30 mouse cellular contexts compared by ENCODE assay signal in the genomic region with DNA sequence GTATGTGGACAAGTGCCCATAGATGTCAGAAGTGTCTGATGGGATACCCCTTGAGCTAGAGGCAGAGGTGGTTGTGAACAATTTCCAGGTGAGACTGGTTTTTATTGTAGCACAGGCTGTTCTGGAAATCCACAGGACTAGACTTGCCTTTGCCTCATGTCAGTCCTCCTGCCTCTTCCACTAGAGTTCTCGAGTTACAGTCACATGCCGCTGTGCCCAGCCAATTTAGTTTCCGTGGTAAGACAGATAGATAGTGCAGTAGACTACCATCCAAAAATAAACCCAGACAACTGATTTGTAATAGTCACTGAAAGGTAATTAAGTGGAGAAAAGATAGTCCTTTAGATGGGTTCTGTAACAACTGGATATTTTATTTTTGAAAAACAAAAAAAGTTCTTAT. TPM values are rescaled to one million over a fixed set of nuclear protein-coding genes. Genes with fewer than 3 reads are reported as not detected.
A peak's percentile ranks its signal among the peaks of the same experiment; 100 is the strongest.
DNase-seq lines count a peak whose midpoint lies in the region; ATAC-seq and TF ChIP-seq lines count a peak whose summit lies in the region.
"Had no signal": no experiment of that assay in that cellular context is flagged by ENCODE, and none has a peak within 500 bp of the region (broad histone marks: within the 10 kb centered on the region; RNA-seq: fewer than 3 reads in every experiment).

No protein-coding gene starts in this region.

- no peak for TF ChIP-seq RAD21 in MEL (IDR thresholded peaks at IDR 0.05; ENCODE audit: low read depth, low read length)

- DNase-seq in gastrocnemius, adult 2 months = peak; percentile 44
- DNase-seq in gastrocnemius, postnatal 4 days (ENCODE audit: low spot score in 2 of 2) = no peak
- no peak for DNase-seq in heart, postnatal 4 days
- peak; percentile 22 for DNase-seq in MEL (ENCODE audit: low read depth, low spot score)
- DNase-seq in Muller cell, postnatal 12 days (ENCODE audit: inconsistent ontology term) = no peak
- DNase-seq: adrenal gland, postnatal 25 days; B cell, adult 2 months; cerebellum, adult 2 months; cerebellum, postnatal 14 days; kidney, adult 11 months; kidney, postnatal 25 days; liver; lung, embryonic 14.5 days; lung, postnatal 14 days; right cerebral cortex, adult 18-20 months; spleen, adult 18-20 months; thymus, adult 18-20 months; thymus, postnatal 25 days had no signal

- peaks cover 84% of the 10 kb centered on the region for H3K36me3 ChIP-seq in heart, embryonic 13.5 days
- peaks cover 0 to 67% of the 10 kb centered on the region in 2 experiments; a peak in 3 of 4 replicates for H3K36me3 ChIP-seq in MEL (ENCODE audit: control insufficient read depth in 1 of 2, insufficient read depth in 2 of 2, low read length in 2 of 2)
- H3K36me3 ChIP-seq in myocyte (ENCODE audit: control insufficient read depth, insufficient read depth) = peaks cover 66% of the 10 kb centered on the region
- peaks cover 50% of the 10 kb centered on the region for H3K36me3 ChIP-seq in neural tube, embryonic 15.5 days

- no peak overlapping the region for H3K4me3 ChIP-seq in gastrocnemius, adult 2 months
- no peak overlapping the region for H3K4me3 ChIP-seq in heart, embryonic 13.5 days
- H3K4me3 ChIP-seq in MEL (ENCODE audit: control insufficient read depth in 1 of 2, insufficient read depth in 1 of 2, low read depth in 2 of 2, low read length in 2 of 2) (no peak overlapping the region), myocyte (no peak overlapping the region)
- H3K4me3 ChIP-seq in neural tube, embryonic 15.5 days (replicated peaks) = no peak overlapping the region
- H3K4me3 ChIP-seq: kidney, embryonic 15.5 days; midbrain, embryonic 10.5 days; midbrain, embryonic 15.5 days had no signal

- TF ChIP-seq CTCF in gastrocnemius, adult 2 months (IDR thresholded peaks at IDR 0.05) = no peak
- no peak for TF ChIP-seq CTCF in MEL (IDR thresholded peaks at IDR 0.05 in 2 of 3, conservative IDR thresholded peaks at IDR 0.05 in 1 of 3; ENCODE audit: control insufficient read depth in 1 of 3, insufficient read depth in 1 of 3, low read depth in 2 of 3, low read length in 3 of 3, poor library complexity in 1 of 3, severe bottlenecking in 1 of 3)

- no peak overlapping the region for H3ac ChIP-seq in myocyte (ENCODE audit: control insufficient read depth, insufficient read length)

- H3K4me1 ChIP-seq in heart, embryonic 13.5 days = peaks cover 8% of the 10 kb centered on the region; the same call in 1 of the 2 replicates
- no peaks in the 10 kb centered on the region for H3K4me1 ChIP-seq in MEL (ENCODE audit: control insufficient read depth in 1 of 2, insufficient read depth in 2 of 2, low read length in 2 of 2)
- no peaks in the 10 kb centered on the region for H3K4me1 ChIP-seq in neural tube, embryonic 15.5 days
- H3K4me1 ChIP-seq: kidney, embryonic 15.5 days; midbrain, embryonic 10.5 days; midbrain, embryonic 15.5 days had no signal

- ATAC-seq in heart, embryonic 13.5 days (ENCODE audit: extremely low read depth, insufficient number of reproducible peaks, low FRiP score, low TSS enrichment) = no peak
- ATAC-seq in neural tube, embryonic 15.5 days (ENCODE audit: low FRiP score) = no peak
- ATAC-seq: forebrain, embryonic 14.5 days; inflammation-experienced regulatory T-cells, adult 6 months; midbrain, embryonic 15.5 days had no signal

- no peaks in the 10 kb centered on the region for H3K27me3 ChIP-seq in heart, embryonic 13.5 days (replicated peaks)
- H3K27me3 ChIP-seq in MEL (ENCODE audit: control insufficient read depth in 1 of 2, insufficient read depth in 2 of 2, low read length in 2 of 2) (no peaks in the 10 kb centered on the region), myocyte (ENCODE audit: control insufficient read depth, insufficient read depth, insufficient read length) (no peaks in the 10 kb centered on the region)
- no peaks in the 10 kb centered on the region for H3K27me3 ChIP-seq in neural tube, embryonic 15.5 days (replicated peaks)
- H3K27me3 ChIP-seq: kidney, embryonic 15.5 days; midbrain, embryonic 15.5 days had no signal

- TF ChIP-seq EP300 in MEL (IDR thresholded peaks at IDR 0.05; ENCODE audit: low read depth in 1 of 2, low read length in 2 of 2) = no peak

- TF ChIP-seq POLR2A in MEL (IDR thresholded peaks at IDR 0.05; ENCODE audit: control insufficient read depth in 1 of 2, insufficient read depth in 1 of 2, low read depth in 1 of 2, low read length in 2 of 2, poor library complexity in 1 of 2) = no peak
- no peak for TF ChIP-seq POLR2A in myocyte (IDR thresholded peaks at IDR 0.05; ENCODE audit: insufficient read length, low read depth)

- 41% methylated on average over 3 of the region's 3 CpGs for WGBS in heart, embryonic 13.5 days
- 94% methylated on average over 3 of the region's 3 CpGs for WGBS in neural tube, embryonic 15.5 days

- no peak overlapping the region for H3K4me2 ChIP-seq in heart, embryonic 13.5 days
- H3K4me2 ChIP-seq in myocyte (ENCODE audit: low read depth) = no peak overlapping the region
- no peak overlapping the region for H3K4me2 ChIP-seq in neural tube, embryonic 15.5 days
- H3K4me2 ChIP-seq: hindbrain, embryonic 14.5 days; kidney, embryonic 15.5 days; lung, embryonic 14.5 days; midbrain, embryonic 15.5 days had no signal

- H3K79me2 ChIP-seq in MEL (ENCODE audit: control insufficient read depth, insufficient read depth, low read length, poor library complexity) (peaks cover 13% of the 10 kb centered on the region; the same call in 1 of the 2 replicates), myocyte (ENCODE audit: control insufficient read depth, insufficient read depth) (peaks cover 61% of the 10 kb centered on the region)

- no peaks in the 10 kb centered on the region for H3K9me3 ChIP-seq in heart, embryonic 13.5 days
- H3K9me3 ChIP-seq in MEL (replicated peaks; ENCODE audit: insufficient read depth, low read length) = no peaks in the 10 kb centered on the region
- H3K9me3 ChIP-seq in neural tube, embryonic 15.5 days (replicated peaks) = no peaks in the 10 kb centered on the region
- H3K9me3 ChIP-seq: G1E; kidney, embryonic 15.5 days; midbrain, embryonic 10.5 days; midbrain, embryonic 15.5 days had no signal

- peak overlapping the region; percentile 67 for H3K27ac ChIP-seq in gastrocnemius, adult 2 months
- H3K27ac ChIP-seq in heart, embryonic 13.5 days (replicated peaks) = 0 out of 2 replicates have a peak overlapping the region, but pooled peaks have one; percentile 16
- H3K27ac ChIP-seq in MEL (ENCODE audit: control insufficient read depth, low read depth, low read length) = no peak overlapping the region
- H3K27ac ChIP-seq in neural tube, embryonic 15.5 days (replicated peaks) = no peak overlapping the region
- H3K27ac ChIP-seq: hindbrain, embryonic 14.5 days; kidney, embryonic 15.5 days; liver, embryonic 14.5 days; midbrain, embryonic 10.5 days; midbrain, embryonic 15.5 days; stomach, postnatal 0 days had no signal

- intact Hi-C loops in gastrocnemius, adult 2 months (cut with DNase I) = no loop called here

- no peak overlapping the region for H3K9ac ChIP-seq in heart, embryonic 13.5 days
- H3K9ac ChIP-seq in MEL (ENCODE audit: control insufficient read depth, low read depth, low read length, poor library complexity, severe bottlenecking) = no peak overlapping the region
- no peak overlapping the region for H3K9ac ChIP-seq in neural tube, embryonic 15.5 days (replicated peaks)
- H3K9ac ChIP-seq: hindbrain, embryonic 14.5 days; kidney, embryonic 15.5 days; liver, embryonic 14.5 days; lung, embryonic 14.5 days; midbrain, embryonic 15.5 days had no signal

TF ChIP-seq in myocyte, 11 proteins besides CTCF, POLR2A, EP300 and RAD21 (continues in another document):
- no peak for TF ChIP-seq REST (IDR thresholded peaks at IDR 0.05; ENCODE audit: insufficient read depth, insufficient read length)

RNA-seq across cellular contexts. Expression of a gene that starts 15.7 kb away (rescaled TPM):
- 10 to 100 TPM; 32.7 to 36.8 TPM for total RNA-seq in gastrocnemius, adult 2 months (2021)
- 10 to 100 TPM; 59.4 to 63.6 TPM for total RNA-seq in gastrocnemius, postnatal 4 days (2021)
- polyA plus RNA-seq in heart, embryonic 13.5 days (2015; fragmentation: Nextera tagmentation; extraction: Ambion mirVana) = 21.9 and 24.4 TPM in 2 replicates
- 10 to 100 TPM; 53.9 to 54.3 TPM for total RNA-seq in heart, postnatal 4 days (2021)
- total RNA-seq in MEL (2012; rRNA removed) = 69.1 and 72.9 TPM in 2 replicates
- 10 to 100 TPM; 44.5 to 81.5 TPM for polyA plus RNA-seq in MEL (2012; ENCODE audit: insufficient read depth in 1 of 2, insufficient read length in 2 of 2, low read depth in 1 of 2, low replicate concordance in 2 of 2, missing spikeins in 1 of 2)
- 22.1 TPM for polyA plus RNA-seq in myocyte (2012; fragmentation: generic; extraction: Trizol)
- polyA plus RNA-seq in neural tube, embryonic 15.5 days (2015; fragmentation: Nextera tagmentation; extraction: Ambion mirVana) = 23.6 and 27.1 TPM in 2 replicates

RNA-seq across cellular contexts. Expression of a gene that starts 34.7 kb away (rescaled TPM):
- 10 to 100 TPM; 28.3 to 28.6 TPM for total RNA-seq in gastrocnemius, adult 2 months (2021)
- total RNA-seq in gastrocnemius, postnatal 4 days (2021) = 10 to 100 TPM; 27.3 to 28.0 TPM
- 33.7 and 38.0 TPM in 2 replicates for polyA plus RNA-seq in heart, embryonic 13.5 days (2015; fragmentation: Nextera tagmentation; extraction: Ambion mirVana)
- total RNA-seq in heart, postnatal 4 days (2021) = 10 to 100 TPM; 31.1 to 31.9 TPM
- total RNA-seq in MEL (2012; rRNA removed) = 44.6 and 45.1 TPM in 2 replicates
- 10 to 100 TPM in 1 of 2 experiments, not detected in 1; 76.0 TPM for polyA plus RNA-seq in MEL (2012; ENCODE audit: insufficient read depth in 1 of 2, insufficient read length in 2 of 2, low read depth in 1 of 2, low replicate concordance in 2 of 2, missing spikeins in 1 of 2)
- polyA plus RNA-seq in myocyte (2012; fragmentation: generic; extraction: Trizol) = 37.3 TPM
- 44.6 and 46.4 TPM in 2 replicates for polyA plus RNA-seq in neural tube, embryonic 15.5 days (2015; fragmentation: Nextera tagmentation; extraction: Ambion mirVana)

RNA-seq across cellular contexts. Expression of a gene that starts 48.3 kb away (rescaled TPM):
- total RNA-seq in gastrocnemius, adult 2 months (2021) = 10 to 100 TPM; 23.1 to 52.1 TPM
- 10 to 100 TPM; 16.0 to 20.2 TPM for total RNA-seq in gastrocnemius, postnatal 4 days (2021)
- 5.4 and 6.4 TPM in 2 replicates for polyA plus RNA-seq in heart, embryonic 13.5 days (2015; fragmentation: Nextera tagmentation; extraction: Ambion mirVana)
- total RNA-seq in heart, postnatal 4 days (2021) = 1 to 10 TPM; 1.2 to 1.7 TPM
- total RNA-seq in MEL (2012; rRNA removed) = 5.7 and 9.8 TPM in 2 replicates
- polyA plus RNA-seq in MEL (2012; ENCODE audit: insufficient read depth in 1 of 2, insufficient read length in 2 of 2, low read depth in 1 of 2, low replicate concordance in 2 of 2, missing spikeins in 1 of 2) = 1 to 10 TPM in 1 of 2 experiments, not detected in 1; 6.2 TPM
- polyA plus RNA-seq in myocyte (2012; fragmentation: generic; extraction: Trizol) = 6.5 TPM
- polyA plus RNA-seq in neural tube, embryonic 15.5 days (2015; fragmentation: Nextera tagmentation; extraction: Ambion mirVana) = 11.0 and 14.8 TPM in 2 replicates
- total RNA-seq: G1E had no signal

RNA-seq across cellular contexts. Expression of a gene that starts 53.3 kb away (rescaled TPM):
- total RNA-seq in gastrocnemius, adult 2 months (2021) = 1 to 10 TPM; 8.8 to 9.1 TPM
- 10 to 100 TPM; 18.3 to 22.2 TPM for total RNA-seq in gastrocnemius, postnatal 4 days (2021)
- 18.0 and 18.1 TPM in 2 replicates for polyA plus RNA-seq in heart, embryonic 13.5 days (2015; fragmentation: Nextera tagmentation; extraction: Ambion mirVana)
- total RNA-seq in heart, postnatal 4 days (2021) = 10 to 100 TPM; 15.8 to 18.4 TPM
- total RNA-seq in MEL (2012; rRNA removed) = 19.3 and 20.5 TPM in 2 replicates
- 10 to 100 TPM in 1 of 2 experiments, not detected in 1; 30.3 TPM for polyA plus RNA-seq in MEL (2012; ENCODE audit: insufficient read depth in 1 of 2, insufficient read length in 2 of 2, low read depth in 1 of 2, low replicate concordance in 2 of 2, missing spikeins in 1 of 2)
- polyA plus RNA-seq in myocyte (2012; fragmentation: generic; extraction: Trizol) = 17.1 TPM
- polyA plus RNA-seq in neural tube, embryonic 15.5 days (2015; fragmentation: Nextera tagmentation; extraction: Ambion mirVana) = 15.8 and 17.5 TPM in 2 replicates

Comparison
In these comparisons a context has a peak if more than half of its experiments do, and no peak if none do; other contexts are left out.
1. DNase-seq: peak in gastrocnemius, adult 2 months (single experiment) and MEL (single experiment); none in gastrocnemius, postnatal 4 days (0 of 2), heart, postnatal 4 days (single experiment) and Muller cell, postnatal 12 days (single experiment).
2. H3K27ac ChIP-seq: peak in gastrocnemius, adult 2 months (single experiment) and heart, embryonic 13.5 days (single experiment); none in MEL (single experiment) and neural tube, embryonic 15.5 days (single experiment).